In the genomic region with DNA sequence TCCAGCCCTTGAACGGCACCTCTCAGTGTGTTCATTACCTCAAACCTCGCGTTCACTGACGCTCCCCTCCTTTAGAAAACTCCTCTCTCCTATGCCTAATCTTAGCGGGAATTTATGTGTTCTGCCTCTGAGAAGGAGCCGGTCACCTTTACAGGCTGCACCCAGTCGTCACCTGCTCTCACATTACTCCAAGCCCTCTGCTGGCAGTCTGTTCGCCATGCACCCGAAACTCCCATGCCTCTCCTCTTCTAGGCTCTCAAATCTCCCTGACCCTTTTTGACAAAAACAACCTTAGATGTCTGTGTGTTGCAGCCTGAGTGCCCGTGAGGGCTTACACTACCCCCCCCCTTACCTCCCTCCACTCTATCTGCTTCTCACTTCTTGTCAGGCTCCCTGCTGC, we compare ENCODE assay signal across 11 mouse cellular contexts. TPM values are rescaled to one million over a fixed set of nuclear protein-coding genes. Genes with fewer than 3 reads are reported as not detected.
A peak's percentile ranks its signal among the peaks of the same experiment; 100 is the strongest.
DNase-seq lines count a peak whose midpoint lies in the region; TF ChIP-seq lines count a peak whose summit lies in the region.
"Had no signal": no experiment of that assay in that cellular context is flagged by ENCODE, and none has a peak within 500 bp of the region (broad histone marks: within the 10 kb centered on the region; RNA-seq: fewer than 3 reads in every experiment).

No protein-coding gene starts in this region.

- DNase-seq in cerebellum, adult 2 months = no peak
- DNase-seq in cerebellum, adult 9-11 months = no peak
- no peak for DNase-seq in layer of hippocampus, adult 2 months (ENCODE audit: low spot score in 2 of 2)
- no peak for DNase-seq in layer of hippocampus, adult 11-12 months (ENCODE audit: low spot score)
- DNase-seq in A20 (ENCODE audit: low read depth, low spot score) = peak; percentile 85
- peak; percentile 33 for DNase-seq in induced T-regulatory cell, adult 2 months (ENCODE audit: low read depth)
- DNase-seq in urinary bladder, adult 2 months (ENCODE audit: low spot score) = no peak
- no peak for DNase-seq in gastrocnemius, postnatal 25 days
- DNase-seq: adrenal gland, postnatal 10 days; lung, postnatal 14 days had no signal

- no peak overlapping the region for H3K27ac ChIP-seq in cerebellum, adult 2 months (ENCODE audit: insufficient read depth, low read length)
- no peak overlapping the region for H3K27ac ChIP-seq in layer of hippocampus, adult 2 months

- H3K27me3 ChIP-seq in cerebellum, adult 2 months (ENCODE audit: control insufficient read depth, insufficient read depth, low read length) = no peaks in the 10 kb centered on the region

- 41% methylated on average over 10 of the region's 10 CpGs for WGBS in cerebellum, adult 2 months

- TF ChIP-seq POLR2A in cerebellum, adult 2 months (IDR thresholded peaks at IDR 0.05; ENCODE audit: borderline replicate concordance, insufficient read depth, low read length) = no peak

- 0 out of 2 replicates have a peak, but pooled peaks have one; percentile 2 for TF ChIP-seq CTCF in cerebellum, adult 2 months (IDR thresholded peaks at IDR 0.05; ENCODE audit: borderline replicate concordance, insufficient read depth, low read depth, low read length)
- TF ChIP-seq CTCF in layer of hippocampus, adult 2 months (conservative IDR thresholded peaks at IDR 0.05) = peak; percentile 45

- H3K4me1 ChIP-seq in cerebellum, adult 2 months (ENCODE audit: control insufficient read depth, insufficient read depth, low read length) = no peaks in the 10 kb centered on the region

- H3K4me3 ChIP-seq in cerebellum, adult 2 months (replicated peaks; ENCODE audit: insufficient read depth, low read depth, low read length) = no peak overlapping the region
- no peak overlapping the region for H3K4me3 ChIP-seq in layer of hippocampus, adult 2 months

RNA-seq across cellular contexts. Expression of a gene that starts 13.2 kb away (rescaled TPM):
- polyA plus RNA-seq in cerebellum, adult 2 months (2012; rRNA removed) = 0.07 TPM in 1 of 2 replicates, not detected in the other
- not detected for total RNA-seq in layer of hippocampus, adult 2 months (2021)
- 1.3 TPM in 2 replicates for polyA plus RNA-seq in urinary bladder, adult 2 months (2012; rRNA removed)
- under 1 TPM; 0.33 to 0.35 TPM for total RNA-seq in gastrocnemius, postnatal 25 days (2021)
- total RNA-seq: layer of hippocampus, postnatal 10 days had no signal

RNA-seq across cellular contexts. Expression of a gene that starts 19.2 kb away (rescaled TPM):
- 0.07 and 0.40 TPM in 2 replicates for polyA plus RNA-seq in cerebellum, adult 2 months (2012; rRNA removed)
- not detected for total RNA-seq in layer of hippocampus, adult 2 months (2021)
- polyA plus RNA-seq in urinary bladder, adult 2 months (2012; rRNA removed) = 0.01 and 0.12 TPM in 2 replicates
- not detected for total RNA-seq in gastrocnemius, postnatal 25 days (2021)
- total RNA-seq: layer of hippocampus, postnatal 10 days had no signal

RNA-seq across cellular contexts. Expression of a gene that starts 28.5 kb away (rescaled TPM):
- 0.31 and 0.38 TPM in 2 replicates for polyA plus RNA-seq in cerebellum, adult 2 months (2012; rRNA removed)
- under 1 TPM; 0.74 to 0.82 TPM for total RNA-seq in layer of hippocampus, adult 2 months (2021)
- 0.15 and 0.25 TPM in 2 replicates for polyA plus RNA-seq in urinary bladder, adult 2 months (2012; rRNA removed)
- not detected for total RNA-seq in gastrocnemius, postnatal 25 days (2021)

Comparison
In these comparisons a context has a peak if more than half of its experiments do, and no peak if none do; other contexts are left out.
1. DNase-seq: peak in A20 (single experiment) and induced T-regulatory cell, adult 2 months (single experiment); none in cerebellum, adult 2 months (0 of 2), cerebellum, adult 9-11 months (single experiment), layer of hippocampus, adult 2 months (0 of 2), layer of hippocampus, adult 11-12 months (single experiment), urinary bladder, adult 2 months (single experiment) and gastrocnemius, postnatal 25 days (single experiment).